ENCODE assay signal across 11 mouse cellular contexts in genomic region chr3:21530862-21531261, GRCm38 (mm10).
DNase-seq lines count a peak whose midpoint lies in the region; ATAC-seq lines count a peak whose summit lies in the region.
"Had no signal": no experiment of that assay in that cellular context is flagged by ENCODE, and none has a peak within 500 bp of the region (broad histone marks: within the 10 kb centered on the region; RNA-seq: fewer than 3 reads in every experiment).

No protein-coding gene starts in this region.

- no peak overlapping the region for H3K27ac ChIP-seq in hindbrain, embryonic 16.5 days (ENCODE audit: low read depth, low read length)
- H3K27ac ChIP-seq: hindbrain, embryonic 13.5 days had no signal

- H3K36me3 ChIP-seq in hindbrain, embryonic 16.5 days (ENCODE audit: control insufficient read depth, insufficient read depth, low read length): no peaks in the 10 kb centered on the region
- H3K36me3 ChIP-seq: hindbrain, embryonic 13.5 days had no signal

- H3K9me3 ChIP-seq in hindbrain, embryonic 16.5 days (ENCODE audit: control insufficient read depth, low read length): no peaks in the 10 kb centered on the region
- H3K9me3 ChIP-seq: hindbrain, embryonic 13.5 days had no signal

- H3K9ac ChIP-seq in hindbrain, embryonic 16.5 days (ENCODE audit: low read depth, low read length): no peak overlapping the region
- H3K9ac ChIP-seq: hindbrain, embryonic 13.5 days had no signal

- no peaks in the 10 kb centered on the region for H3K4me1 ChIP-seq in hindbrain, embryonic 16.5 days (ENCODE audit: control insufficient read depth, insufficient read depth, low read depth, low read length)
- H3K4me1 ChIP-seq: hindbrain, embryonic 13.5 days had no signal

- ATAC-seq in hindbrain, embryonic 16.5 days: no peak
- ATAC-seq: forebrain, embryonic 16.5 days had no signal

- H3K4me2 ChIP-seq in hindbrain, embryonic 16.5 days (ENCODE audit: low read length): no peak overlapping the region
- H3K4me2 ChIP-seq: hindbrain, embryonic 13.5 days had no signal

- peak; percentile 10 for DNase-seq in heart, adult 18-20 months
- no peak for DNase-seq in heart, postnatal 25 days (ENCODE audit: low spot score)
- DNase-seq in embryo, embryonic 11 days: peak; percentile 58
- DNase-seq in heart, postnatal 4 days: peak; percentile 34
- peak; percentile 48 for DNase-seq in mesoderm, embryonic 11.5 days (ENCODE audit: low read depth, low spot score)
- no peak for DNase-seq in spleen, postnatal 4 days (ENCODE audit: low spot score in 2 of 2)
- DNase-seq in spleen, postnatal 36 days (ENCODE audit: low spot score in 2 of 2): no peak
- DNase-seq: cerebellum, postnatal 36 days had no signal

- no peak overlapping the region for H3K4me3 ChIP-seq in hindbrain, embryonic 16.5 days (ENCODE audit: low read length)
- H3K4me3 ChIP-seq: hindbrain, embryonic 13.5 days had no signal

- H3K27me3 ChIP-seq in hindbrain, embryonic 16.5 days (replicated peaks; ENCODE audit: control insufficient read depth, insufficient read depth, low read length): no peaks in the 10 kb centered on the region
- H3K27me3 ChIP-seq: hindbrain, embryonic 13.5 days had no signal

- intact Hi-C loops in heart, postnatal 25 days (cut with DNase I): no loop called here

- WGBS in hindbrain, embryonic 16.5 days: 61% methylated on average over 5 of the region's 5 CpGs

Comparison
In these comparisons a context has a peak if more than half of its experiments do, and no peak if none do; other contexts are left out.
1. DNase-seq: peak in heart, adult 18-20 months (2 of 2), embryo, embryonic 11 days (single experiment), heart, postnatal 4 days (single experiment) and mesoderm, embryonic 11.5 days (single experiment); none in heart, postnatal 25 days (single experiment), spleen, postnatal 4 days (0 of 2) and spleen, postnatal 36 days (0 of 2).